Mouse (Mus musculus) gastrocnemius, postnatal 4 days (tissue): ENCODE results near the gene Prkar1b. TPM values are rescaled to one million over a fixed set of nuclear protein-coding genes. Genes with fewer than 3 reads are reported as not detected.

Source experiments
- DNase-seq, 2 experiments: peaks; one replicate each; pipeline ENCODE4 v3.0.0; 2021 to 2022; ENCODE audit warnings: low spot score in 2 of 2, mixed read lengths in 2 of 2
- total RNA-seq, 2 experiments: library from RNA; stranded (reverse); gene quantifications; 2 replicates each; pipeline ENCODE4 v1.2.3; 2021

The Prkar1b gene
- total RNA-seq, 2 experiments from 2014 or later: 3.9 to 5.1 TPM

DNA sequence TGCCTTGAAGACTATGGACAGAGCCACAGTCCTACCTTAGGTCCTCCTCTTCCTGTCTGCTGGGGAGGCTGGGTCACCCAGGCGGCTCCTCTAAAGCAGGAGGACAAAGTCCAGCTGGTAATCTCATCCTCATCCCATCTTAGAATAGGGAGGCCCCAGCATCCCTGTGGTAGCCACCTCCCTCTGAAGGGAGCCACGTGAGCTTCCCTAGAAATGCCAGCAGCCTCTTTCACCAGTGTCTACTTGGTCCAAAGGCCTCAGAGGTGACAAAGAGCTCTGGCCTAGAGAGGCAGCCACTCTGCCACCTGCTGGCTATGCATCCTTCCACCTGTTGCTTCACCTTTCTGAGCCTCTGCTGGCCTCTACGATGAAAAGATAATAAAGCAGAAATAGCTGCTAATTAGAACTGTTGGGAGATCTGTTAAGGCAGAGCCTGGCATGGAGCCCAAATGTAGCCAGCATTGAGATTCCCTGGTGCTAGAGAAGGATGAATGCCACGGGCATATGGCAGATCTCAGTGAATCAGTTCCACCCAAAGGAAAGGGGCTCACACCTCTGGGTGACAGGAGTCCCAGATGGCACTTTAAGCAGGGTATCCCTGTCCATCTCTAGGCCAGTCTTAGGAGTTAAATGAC lies 142.5 kb downstream of the Prkar1b start:
- no peak for DNase-seq

DNA sequence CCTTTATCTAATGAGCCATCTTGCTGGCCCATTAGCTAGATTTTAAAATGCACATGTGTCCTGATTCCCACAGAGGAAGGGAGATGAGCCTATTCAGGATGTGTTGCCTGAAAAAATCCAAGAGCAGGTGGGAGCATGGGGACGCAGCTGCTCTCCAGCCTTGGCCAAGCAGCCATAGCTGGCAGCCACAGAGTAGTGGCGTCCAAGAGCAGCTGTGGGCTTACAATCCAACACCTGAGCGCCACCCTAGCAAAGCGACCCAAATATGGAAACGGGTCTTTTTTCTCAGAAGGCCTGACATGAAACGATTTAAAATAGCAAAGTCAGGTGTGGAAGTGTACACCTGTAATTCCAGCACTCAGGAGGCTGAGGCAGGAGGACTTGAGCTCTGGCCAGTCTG lies 145.2 kb downstream of the Prkar1b start:
- DNase-seq: no peak

DNA sequence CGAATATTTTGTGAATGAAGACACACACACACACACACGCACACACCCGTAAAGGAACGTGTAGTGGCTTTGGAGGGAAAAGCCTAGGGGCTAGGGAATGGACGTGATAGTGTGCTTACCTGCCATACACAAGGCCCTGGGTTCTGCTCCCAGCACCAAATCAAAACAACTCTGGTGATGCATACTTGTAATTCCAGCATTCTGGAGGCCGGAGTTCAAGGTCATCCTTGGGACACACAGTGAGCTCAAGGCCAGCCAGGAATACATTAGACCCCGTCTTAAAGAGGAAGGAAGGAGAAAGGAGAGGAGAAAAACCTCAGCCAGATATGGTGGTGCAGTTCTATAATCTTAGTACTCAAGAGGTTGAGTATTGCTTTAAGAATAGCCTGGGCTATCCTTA lies 150.1 kb downstream of the Prkar1b start:
- DNase-seq: no peak

DNA sequence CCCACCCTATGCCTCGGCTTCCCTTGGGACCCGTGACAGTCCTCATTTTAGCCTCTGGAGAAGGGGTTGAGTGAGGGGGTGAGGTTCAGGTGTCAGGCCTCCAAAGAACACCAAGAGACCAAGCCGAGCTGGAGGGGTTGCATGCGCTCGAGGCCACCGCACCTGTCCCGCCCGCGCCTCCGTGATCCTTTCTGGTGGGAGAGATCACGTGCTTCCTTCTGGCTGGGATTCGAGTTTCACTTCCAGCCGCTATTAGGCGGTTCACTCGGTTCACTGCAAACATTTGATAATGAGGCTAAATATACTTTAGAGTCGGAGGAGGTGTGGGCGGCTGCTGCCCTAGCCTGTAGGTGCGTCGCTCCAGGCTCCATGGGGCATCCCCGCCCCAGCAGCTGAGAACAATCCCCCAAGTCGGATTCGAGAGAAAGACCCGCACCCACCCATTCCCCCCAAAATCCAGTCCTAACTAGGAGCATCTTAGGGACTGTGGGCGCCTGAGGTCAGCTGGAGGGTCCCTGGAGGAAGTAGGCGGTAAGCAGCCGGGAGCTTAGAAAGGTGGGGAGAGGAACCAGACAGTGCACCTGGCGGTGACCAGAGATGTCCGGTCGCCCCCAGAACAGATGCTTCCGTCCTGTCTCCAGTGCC lies 151.7 kb downstream of the Prkar1b start:
- DNase-seq: no peak

DNA sequence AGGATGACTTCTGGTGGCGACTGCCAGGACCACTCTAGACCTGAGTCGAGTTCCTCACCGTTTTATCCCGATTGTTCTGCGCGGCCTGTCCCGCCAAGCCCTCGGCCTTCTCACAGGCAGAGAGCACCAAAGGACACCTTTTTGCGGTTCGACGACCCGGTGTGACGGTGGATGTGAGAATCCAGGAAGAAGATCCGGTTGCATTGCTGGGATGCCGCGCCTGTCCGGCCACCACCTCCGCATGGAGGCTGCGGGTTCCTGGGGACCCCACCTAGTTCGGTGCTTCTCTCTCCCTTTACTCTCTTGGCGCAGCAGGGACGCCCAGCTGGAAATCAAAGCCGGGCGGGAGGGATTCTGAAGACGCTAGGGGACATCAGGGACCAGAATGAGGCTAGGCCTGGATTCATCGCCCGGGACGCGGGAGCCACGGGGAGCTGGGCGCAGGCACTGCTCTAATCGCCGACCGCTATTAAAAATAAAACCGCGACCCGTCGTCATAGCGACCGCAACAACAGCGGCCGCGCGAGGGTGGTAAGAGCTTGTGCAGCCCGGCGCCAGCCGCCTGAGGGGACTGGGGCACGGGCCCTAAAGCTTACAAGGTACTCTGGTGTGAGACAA lies 152.5 kb downstream of the Prkar1b start, which contains the start of gene Pdgfa:
TSS of gene Pdgfa (minus strand) at position 200 of the 618 bp plus-strand sequence.
- DNase-seq: peak; percentile 49 to 73

DNA sequence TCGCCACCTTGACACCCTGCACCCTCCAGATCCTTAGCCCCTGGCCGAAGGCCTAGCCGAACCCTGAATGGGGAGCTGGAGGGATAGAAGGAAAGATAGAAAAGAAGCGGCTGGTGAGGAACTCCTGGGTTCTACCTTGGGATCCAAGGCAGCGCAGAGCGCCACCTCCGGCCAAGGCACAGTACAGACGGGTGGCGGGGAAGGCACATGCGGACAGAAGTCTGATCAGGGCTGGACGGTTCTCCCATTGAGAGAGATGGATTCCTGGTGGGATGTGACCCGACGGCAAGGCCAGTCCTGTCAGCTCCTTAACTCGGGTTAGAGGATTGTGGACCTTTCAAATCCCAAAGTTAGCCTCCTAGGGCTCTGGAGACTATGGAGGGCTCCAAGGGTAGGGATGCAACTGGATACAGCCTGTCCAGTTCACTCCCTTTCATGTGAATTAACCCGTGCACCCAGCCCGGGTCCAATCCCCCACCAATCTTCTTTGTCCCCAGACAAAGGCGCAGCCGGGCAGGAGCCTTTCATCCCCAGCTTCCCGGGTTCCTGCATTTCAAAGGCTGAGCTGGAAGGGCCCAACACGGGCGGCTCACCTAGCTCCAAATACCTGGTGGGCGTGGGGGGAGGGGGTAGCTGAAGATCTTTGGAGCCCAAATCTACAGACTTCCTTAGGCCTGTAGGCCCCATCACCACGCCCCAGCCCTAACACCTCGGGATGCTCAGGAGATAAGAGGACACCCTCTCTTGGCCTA lies 153.3 kb downstream of the Prkar1b start:
- no peak for DNase-seq

DNA sequence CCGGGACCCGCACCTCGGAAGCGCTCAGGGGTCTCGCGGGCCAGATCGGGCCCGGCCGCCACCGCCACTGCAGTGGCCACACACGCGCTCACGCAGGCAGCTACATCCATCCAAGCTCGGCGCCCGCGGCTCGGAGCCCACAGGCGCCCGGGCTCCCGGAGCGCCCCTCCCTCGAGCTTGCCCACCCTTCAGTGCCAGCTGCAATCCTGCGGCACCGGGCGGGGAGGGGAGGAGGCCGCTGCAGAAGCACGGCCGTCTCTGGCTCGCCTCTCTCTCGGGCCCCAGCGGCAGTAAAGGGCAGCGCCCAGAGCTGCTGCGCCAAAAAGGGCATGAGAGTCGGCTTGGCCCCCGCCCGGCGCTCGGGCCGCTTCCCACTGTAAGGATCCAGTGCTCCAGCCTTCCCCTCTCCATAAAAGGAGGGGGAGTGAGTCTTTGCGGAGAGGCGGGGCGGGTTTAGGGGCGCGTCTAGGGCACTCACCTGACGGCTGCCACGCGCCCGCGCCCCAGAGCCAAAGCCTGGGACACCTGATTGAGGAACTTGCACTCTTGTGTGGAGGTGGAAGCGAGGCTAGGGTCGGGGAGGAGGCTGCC lies 154.0 kb downstream of the Prkar1b start:
- peak; percentile 71 to 80 for DNase-seq

DNA sequence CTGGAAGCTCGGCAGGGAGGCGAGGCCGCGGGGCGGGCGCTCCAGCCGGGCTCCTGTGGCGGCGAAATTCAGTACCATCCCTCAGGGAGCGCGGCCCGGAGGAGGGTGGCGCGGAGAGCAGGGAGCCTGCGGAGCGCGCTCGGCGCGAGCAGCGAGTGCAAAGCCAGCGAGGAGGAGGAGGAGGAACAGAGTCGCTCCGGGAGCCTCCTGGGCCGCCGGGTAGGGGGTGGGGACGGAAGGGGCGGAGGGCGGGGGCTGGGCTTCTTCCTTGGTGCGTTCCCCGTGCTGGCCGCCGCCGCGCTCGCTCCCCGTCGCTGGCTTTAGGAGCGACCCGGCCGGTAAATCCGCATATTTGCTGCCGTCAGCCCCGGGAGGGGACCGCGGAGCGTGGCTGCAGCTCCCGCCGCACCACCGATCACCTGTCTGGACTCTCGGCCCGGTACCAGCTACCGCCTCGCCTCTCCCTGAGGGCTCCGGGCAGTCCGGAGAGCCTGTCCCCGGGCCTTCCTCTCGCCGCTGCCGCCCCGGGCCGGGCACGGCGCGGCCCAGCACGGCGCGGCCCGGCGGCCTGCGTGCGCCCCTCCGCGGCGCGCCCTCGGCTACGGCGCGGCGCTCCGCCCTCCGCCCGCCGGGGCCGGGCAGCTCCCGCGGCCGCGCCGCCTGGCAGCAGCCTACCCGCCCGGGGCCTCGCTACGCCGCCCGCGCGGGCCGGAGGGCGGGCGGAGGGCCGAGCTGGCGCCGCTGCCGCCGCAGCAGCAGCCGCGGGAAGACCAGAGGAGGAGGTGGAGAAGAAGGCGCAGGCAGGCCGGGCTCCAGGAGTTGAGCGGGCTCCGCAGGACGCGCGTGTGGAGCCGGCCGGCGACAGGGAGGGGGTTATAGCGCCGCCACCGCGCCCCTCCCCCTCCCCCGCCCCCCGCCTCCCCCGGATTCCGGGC lies 154.7 kb downstream of the Prkar1b start:
- peak; percentile 48 to 75 for DNase-seq

DNA sequence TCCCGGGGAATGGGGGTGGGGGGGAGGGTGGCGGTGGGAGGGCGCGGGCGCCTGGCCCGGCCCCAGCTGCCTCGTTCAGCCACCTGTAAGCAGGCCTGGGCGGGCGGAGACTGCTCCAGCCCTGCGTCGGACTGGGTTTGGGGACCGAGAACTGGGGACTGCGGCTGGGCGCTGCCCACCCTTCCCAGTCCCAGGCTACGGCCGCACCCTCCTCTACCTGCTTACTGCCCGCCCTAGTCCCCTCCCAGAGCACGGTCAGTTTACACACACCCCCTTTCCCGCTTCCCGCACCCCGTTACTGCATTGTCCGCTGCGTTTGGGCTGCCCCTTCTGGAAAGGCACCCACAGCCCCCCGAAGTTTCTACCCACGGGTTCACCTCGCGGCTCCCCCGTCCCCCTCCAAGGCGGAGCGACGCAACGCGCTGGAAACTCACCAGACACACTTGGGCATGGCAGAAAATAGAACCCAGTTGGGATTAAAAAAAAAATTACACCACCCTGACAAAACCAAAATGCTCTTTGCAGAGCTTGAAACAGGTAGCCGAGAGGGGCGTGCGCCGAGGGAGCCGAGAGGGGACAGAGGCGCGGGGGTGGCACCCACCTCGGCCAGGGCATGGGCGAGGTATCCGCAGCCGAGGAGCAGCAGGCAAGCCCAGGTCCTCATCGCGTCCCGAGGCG lies 155.6 kb downstream of the Prkar1b start:
- DNase-seq: no peak

DNA sequence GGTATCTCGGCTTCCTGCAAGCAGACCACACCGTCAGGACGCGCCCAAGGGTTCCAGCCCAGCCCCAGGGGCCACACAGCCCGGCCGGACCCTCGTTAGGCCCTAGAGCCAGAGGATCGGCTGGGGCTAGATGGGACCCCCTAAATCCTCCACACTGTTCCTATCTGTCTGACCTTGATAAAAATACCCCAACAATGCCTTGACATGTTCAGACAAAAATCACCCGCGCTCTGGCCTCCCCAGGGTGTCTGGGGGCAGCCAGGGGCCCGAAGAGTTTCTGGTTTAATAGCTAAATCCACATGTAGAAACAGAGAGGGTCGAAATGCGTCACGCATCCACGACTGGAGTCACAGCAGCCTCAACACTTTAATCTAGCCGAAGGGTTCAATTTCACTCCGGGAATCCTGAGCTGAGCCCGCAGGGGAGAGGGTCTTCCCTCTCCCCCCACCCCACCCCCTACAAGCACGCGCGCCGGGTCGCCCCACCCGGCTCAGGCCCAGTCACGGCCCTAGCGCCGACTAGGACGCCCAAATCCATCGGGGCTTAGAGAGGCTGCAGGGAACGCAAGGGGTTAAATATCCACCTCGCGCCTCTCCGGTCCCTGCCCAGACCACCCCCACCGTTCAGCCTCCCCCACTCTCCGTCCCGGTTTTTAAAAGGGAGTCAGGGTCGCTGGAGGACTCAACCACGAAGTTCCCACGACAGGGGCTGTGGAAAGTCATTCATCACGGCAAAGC lies 156.3 kb downstream of the Prkar1b start:
- DNase-seq: no peak

DNA sequence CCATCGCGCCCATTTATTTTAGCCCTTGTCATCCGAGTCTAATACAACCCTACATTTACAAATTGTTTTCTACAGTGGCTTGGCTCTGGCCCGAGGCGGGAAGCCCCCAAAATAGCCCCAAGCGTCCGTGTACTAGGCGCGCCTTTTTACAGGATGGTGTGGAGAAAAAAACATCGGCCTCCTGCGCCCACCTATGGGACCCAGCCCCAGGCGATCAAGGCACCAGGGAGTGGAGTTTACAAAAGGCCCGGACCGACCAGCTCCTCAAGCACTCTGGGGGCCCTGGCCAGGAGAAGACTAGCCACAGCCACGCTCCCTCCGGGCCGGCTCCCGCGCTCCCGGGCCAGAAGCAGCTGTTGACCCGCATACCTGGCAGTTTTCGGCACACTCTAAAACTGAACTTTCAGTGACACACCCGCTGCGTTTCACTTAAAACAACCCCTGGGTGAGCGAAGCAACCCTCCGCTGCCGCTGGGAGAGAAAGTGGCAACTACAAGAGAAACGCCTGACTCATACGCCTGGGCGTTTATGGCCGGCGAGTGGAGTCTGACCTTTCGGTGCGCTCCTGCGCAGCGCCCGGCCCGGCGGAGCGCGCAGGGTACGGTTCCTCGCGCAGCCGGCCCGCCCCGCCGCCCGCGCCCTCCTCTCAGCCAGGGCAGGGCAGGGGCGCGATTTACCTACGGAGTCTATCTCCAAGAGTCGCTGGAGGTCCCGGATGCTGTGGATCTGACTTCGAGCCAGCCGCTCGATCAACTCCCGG lies 157.0 kb downstream of the Prkar1b start:
- DNase-seq: no peak

DNA sequence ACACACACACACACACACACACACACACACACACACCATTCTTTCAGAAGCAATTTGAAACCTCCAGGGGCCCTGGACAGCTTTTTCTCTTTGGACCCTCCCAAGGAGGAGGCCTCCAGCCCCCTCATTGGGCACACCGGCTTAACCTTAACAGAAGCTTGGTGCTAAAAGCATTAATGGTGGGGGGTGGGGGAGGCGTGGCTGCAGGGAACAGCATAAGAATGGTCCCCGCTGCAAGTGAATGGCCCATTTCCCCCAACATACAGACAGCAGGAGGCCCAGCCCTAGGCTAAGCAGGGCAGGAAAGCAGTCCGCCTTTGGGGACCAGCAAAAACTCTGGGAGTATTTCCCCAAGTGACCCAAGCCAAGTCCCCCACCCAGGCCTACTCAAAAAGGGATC lies 158.1 kb downstream of the Prkar1b start:
- DNase-seq: no peak

DNA sequence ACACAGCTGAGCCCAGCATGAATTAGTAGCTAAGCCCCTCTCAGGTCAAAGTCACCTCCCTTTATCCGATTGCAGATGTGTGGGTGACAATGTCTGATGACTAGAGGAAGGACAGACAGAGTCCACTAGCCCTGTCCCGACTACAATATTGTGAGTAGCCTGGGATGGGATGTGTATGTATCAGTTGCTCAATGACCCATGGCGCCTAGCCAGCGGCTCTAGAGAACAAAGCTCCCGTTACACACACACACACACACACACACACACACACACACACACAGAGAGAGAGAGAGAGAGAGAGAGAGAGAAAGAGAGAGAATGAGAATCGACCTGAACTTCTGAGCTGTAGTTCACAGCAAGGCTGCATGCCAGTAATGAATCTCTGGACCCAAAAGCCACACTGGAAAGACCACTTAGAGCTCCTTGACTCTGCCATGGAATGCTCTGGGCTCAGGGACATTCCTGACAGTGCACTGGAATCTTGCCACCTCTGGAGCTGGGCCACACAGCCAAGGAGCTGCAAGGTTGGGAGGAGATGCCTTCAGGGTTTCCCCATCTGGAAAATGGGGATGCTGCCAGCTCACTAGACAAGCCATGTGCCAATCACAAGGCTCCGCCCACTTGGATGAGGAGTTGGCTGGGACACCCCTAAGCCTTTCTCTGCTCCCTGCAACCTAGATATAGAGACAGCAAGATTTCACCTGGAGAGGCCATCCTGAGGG lies 159.0 kb downstream of the Prkar1b start:
- peak in 1 of 2 experiments; percentile 67 for DNase-seq

DNA sequence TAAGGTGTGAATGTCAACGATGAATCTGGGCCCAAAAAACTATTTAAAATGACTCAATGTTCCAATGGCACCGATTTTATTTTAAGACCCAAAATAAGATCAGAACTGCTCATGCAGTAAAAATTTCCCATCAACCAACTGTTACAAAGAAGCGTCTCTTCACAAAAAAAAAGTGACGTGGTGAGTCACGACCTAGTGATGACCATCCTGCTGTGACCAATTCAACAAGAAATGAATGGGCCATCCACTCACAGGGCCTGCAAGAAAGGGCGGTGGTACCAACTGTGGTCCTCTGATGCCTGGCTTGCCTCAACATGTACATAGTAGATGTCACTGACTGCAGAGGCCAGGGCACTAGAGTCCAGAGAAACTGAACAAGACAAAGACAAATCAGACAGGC lies 160.2 kb downstream of the Prkar1b start:
- no peak for DNase-seq

DNA sequence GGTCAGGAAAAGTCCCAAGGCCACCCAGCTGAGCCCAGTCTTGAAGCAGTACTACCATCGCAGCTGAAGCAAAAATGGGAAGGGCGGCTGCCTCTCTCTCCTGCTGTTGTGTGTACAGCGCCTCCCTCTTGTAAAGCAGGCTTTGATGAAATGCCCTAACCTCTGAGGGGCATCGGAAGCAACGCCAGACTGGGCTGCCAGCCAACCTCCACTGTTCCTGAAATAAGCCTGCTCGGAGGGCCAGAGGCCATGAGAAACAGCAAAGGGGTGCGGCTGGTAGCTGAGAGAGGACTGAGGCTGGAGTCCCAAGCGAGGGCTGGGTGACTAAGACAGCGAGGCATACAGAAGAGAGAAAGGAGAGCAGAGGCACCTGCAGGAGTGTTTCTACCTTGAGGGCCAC lies 161.0 kb downstream of the Prkar1b start:
- no peak for DNase-seq

DNA sequence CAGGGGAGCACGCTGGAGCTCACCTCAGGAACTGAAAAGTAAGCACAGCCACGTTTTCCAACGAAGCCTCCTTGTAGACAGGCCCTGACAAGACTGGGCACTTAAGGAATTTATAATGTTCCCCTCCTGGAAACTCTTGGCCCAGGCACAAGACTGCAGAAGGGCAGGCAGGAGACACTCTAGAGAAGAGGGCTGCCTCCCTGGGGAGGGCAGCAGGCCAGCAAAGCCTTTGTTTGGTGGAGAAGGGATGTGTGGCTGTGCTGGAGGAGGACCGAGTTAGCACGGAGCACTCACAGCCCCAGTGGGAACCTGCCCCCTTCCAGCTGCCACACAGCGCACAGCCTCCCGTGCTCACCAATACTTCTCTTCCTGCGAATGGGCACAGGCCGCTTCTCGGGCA lies 161.8 kb downstream of the Prkar1b start:
- no peak for DNase-seq

DNA sequence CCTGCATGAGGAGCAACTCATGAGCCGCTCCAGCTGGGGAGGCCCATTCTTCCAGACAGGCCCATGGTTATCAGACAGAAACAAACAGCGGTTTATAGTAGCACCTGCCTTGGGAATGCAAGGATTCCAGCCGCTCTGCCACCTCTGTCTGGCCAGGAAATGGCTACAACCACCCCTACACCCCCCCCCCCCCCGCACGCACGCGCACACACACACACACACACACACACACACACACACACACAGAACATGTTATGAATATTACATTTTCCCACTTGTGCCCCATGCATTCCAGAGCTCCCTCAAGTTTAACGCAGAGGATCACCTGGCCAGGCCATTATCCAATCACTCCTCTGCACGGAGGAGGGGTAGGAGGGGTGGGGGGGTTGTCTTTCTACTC lies 167.9 kb downstream of the Prkar1b start:
- DNase-seq: no peak

DNA sequence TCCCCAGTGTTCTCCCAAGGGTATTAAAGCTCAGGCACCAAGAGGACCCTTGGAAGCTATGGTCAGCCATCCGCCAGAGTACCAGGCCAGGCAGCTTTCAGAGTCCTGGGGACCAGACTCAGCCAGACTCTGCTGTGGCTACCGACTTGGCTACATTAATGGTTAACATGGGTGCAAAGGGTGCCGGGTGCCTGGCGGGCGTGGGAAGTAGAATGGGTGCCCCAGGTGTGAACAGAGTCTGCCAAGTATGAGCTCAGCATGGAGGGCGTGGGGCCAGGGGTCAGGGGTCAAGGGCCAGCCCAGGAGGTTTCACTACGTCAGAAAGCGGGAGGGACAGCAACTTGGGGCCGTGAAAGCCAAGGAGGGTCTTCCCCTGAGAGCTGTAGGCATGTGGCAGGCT lies 169.2 kb downstream of the Prkar1b start:
- no peak for DNase-seq
